Mouse (Mus musculus) liver, postnatal 0 days (tissue): Measurements from ENCODE around the gene Omt2a.

Experiments used
- CTCF ChIP-seq: sonication (generic); IDR thresholded peaks from 2 replicates; pipeline ENCODE4 v1.5.1; 2016; ENCODE audit warnings: antibody characterized with exemption, low read depth
- EP300 ChIP-seq: IDR thresholded peaks from 2 replicates; pipeline ENCODE4 v1.6.1; 2016; ENCODE audit warnings: antibody characterized with exemption, low read depth, mild to moderate bottlenecking

GRCm38 (mm10) chr9:78298232-78298631 is 16.4 kb downstream of the Omt2a start:
- TF ChIP-seq CTCF (no peak), EP300 (no peak)
